Mouse (Mus musculus) olfactory bulb, adult 2 months (tissue): Measurements from ENCODE around the gene Pmf1.

Source experiments
- CTCF ChIP-seq: fragments of 200-500 bp; IDR thresholded peaks from 2 replicates; pipeline ENCODE4 v1.5.1; 2012; ENCODE audit warnings: low read depth, mild to moderate bottlenecking, low read length, moderate library complexity; ENCODE audit not compliant: insufficient read depth
- POLR2A ChIP-seq: fragments of 200-500 bp; IDR thresholded peaks from 2 replicates; pipeline ENCODE4 v1.6.1; 2012; ENCODE audit warnings: mild to moderate bottlenecking, low read depth, low read length, moderate library complexity; ENCODE audit not compliant: insufficient read depth

DNA sequence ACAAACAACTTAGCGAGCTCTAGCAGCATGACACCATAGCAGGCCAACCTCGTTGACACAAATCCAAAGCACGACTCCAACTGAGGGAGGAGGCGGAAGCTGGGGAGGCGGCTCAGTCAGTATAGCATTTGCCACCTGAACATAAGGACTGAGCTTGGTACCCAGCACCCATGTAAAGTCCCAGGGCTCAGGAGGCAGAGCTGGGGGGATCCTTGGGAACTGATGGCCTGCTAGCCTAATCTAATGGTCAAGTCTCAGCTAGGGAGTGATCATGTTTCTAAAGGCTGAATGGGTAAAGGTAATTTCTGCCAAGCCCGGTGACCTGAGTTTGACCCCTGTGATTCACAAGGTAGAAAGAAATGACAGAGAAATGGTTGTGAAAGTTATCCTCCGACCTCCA is 2.6 kb downstream of the Pmf1 start:
- TF ChIP-seq CTCF (no peak), POLR2A (no peak)
